ENCODE assay signal across 22 mouse cellular contexts in genomic region chr1:191618067-191618766, GRCm38 (mm10).
"Had no signal": no experiment of that assay in that cellular context is flagged by ENCODE, and none has a peak within 500 bp of the region (broad histone marks: within the 10 kb centered on the region; RNA-seq: fewer than 3 reads in every experiment).

No protein-coding gene starts in this region.

- H3K27ac ChIP-seq: kidney, embryonic 15.5 days; left cerebral cortex, adult 2 months; limb, embryonic 12.5 days; limb, embryonic 15.5 days; liver, embryonic 14.5 days; macrophage; midbrain, embryonic 12.5 days; midbrain, embryonic 15.5 days; neural tube, embryonic 12.5 days; neural tube, embryonic 15.5 days; stomach, embryonic 15.5 days had no signal

- H3K9ac ChIP-seq: kidney, embryonic 15.5 days; limb, embryonic 12.5 days; limb, embryonic 15.5 days; liver, embryonic 14.5 days; liver, postnatal 0 days; lung, embryonic 14.5 days; midbrain, embryonic 12.5 days; midbrain, embryonic 15.5 days; neural tube, embryonic 12.5 days; neural tube, embryonic 15.5 days; stomach, embryonic 15.5 days had no signal

- H3K9me3 ChIP-seq: kidney, embryonic 15.5 days; limb, embryonic 12.5 days; limb, embryonic 15.5 days; midbrain, embryonic 12.5 days; midbrain, embryonic 15.5 days; neural tube, embryonic 12.5 days; neural tube, embryonic 15.5 days; stomach, embryonic 15.5 days had no signal

- DNase-seq: kidney, postnatal 10 days; kidney, postnatal 36 days; layer of hippocampus, postnatal 36 days; liver, postnatal 0 days; lung, embryonic 14.5 days; right cerebral cortex, adult 18-20 months; right cerebral cortex, postnatal 14 days; right cerebral cortex, postnatal 4 days; thymus, postnatal 25 days had no signal

- ATAC-seq: liver, postnatal 0 days; lung, postnatal 0 days; midbrain, embryonic 15.5 days had no signal

- H3K4me1 ChIP-seq: kidney, embryonic 15.5 days; limb, embryonic 12.5 days; limb, embryonic 15.5 days; midbrain, embryonic 12.5 days; midbrain, embryonic 15.5 days; neural tube, embryonic 12.5 days; neural tube, embryonic 15.5 days; stomach, embryonic 15.5 days had no signal

- H3K4me2 ChIP-seq: kidney, embryonic 15.5 days; limb, embryonic 12.5 days; limb, embryonic 15.5 days; liver, embryonic 11.5 days; lung, embryonic 14.5 days; midbrain, embryonic 12.5 days; midbrain, embryonic 15.5 days; neural tube, embryonic 12.5 days; neural tube, embryonic 15.5 days; stomach, embryonic 15.5 days had no signal

- H3K4me3 ChIP-seq: kidney, embryonic 15.5 days; left cerebral cortex, adult 2 months; limb, embryonic 12.5 days; limb, embryonic 15.5 days; midbrain, embryonic 12.5 days; midbrain, embryonic 15.5 days; neural tube, embryonic 12.5 days; neural tube, embryonic 15.5 days; stomach, embryonic 15.5 days had no signal

- H3K27me3 ChIP-seq: kidney, embryonic 15.5 days; limb, embryonic 12.5 days; limb, embryonic 15.5 days; midbrain, embryonic 12.5 days; midbrain, embryonic 15.5 days; neural tube, embryonic 12.5 days; neural tube, embryonic 15.5 days; stomach, embryonic 15.5 days had no signal
